Mouse (Mus musculus) lung, adult 2 months (tissue): Measurements from ENCODE around the gene Hist1h3g. TPM values are rescaled to one million over a fixed set of nuclear protein-coding genes. Genes with fewer than 3 reads are reported as not detected.
A peak's percentile ranks its signal among the peaks of the same experiment; 100 is the strongest.

ENCODE experiments used
- DNase-seq: peaks from one replicate; pipeline ENCODE4 v3.0.0; 2022
- H3K4me1 ChIP-seq: fragments of 200-500 bp; 2 replicates; pipeline ENCODE4 v1.6.1; 2011; ENCODE audit warnings: low read length; ENCODE audit not compliant: control insufficient read depth, insufficient read depth
- H3K4me3 ChIP-seq: fragments of 200-500 bp; replicated peaks from 2 replicates; pipeline ENCODE3; 2011; ENCODE audit warnings: low read depth, mild to moderate bottlenecking, control low read depth, low read length; ENCODE audit errors: extremely low read depth
- CTCF ChIP-seq: fragments of 200-500 bp; IDR thresholded peaks from 2 replicates; pipeline ENCODE4 v1.5.1; 2011; ENCODE audit warnings: mild to moderate bottlenecking, low read length, control low read depth; ENCODE audit not compliant: insufficient read depth
- POLR2A ChIP-seq: fragments of 200-500 bp; IDR thresholded peaks from 2 replicates; pipeline ENCODE4 v1.6.1; 2011; ENCODE audit warnings: low read depth, mild to moderate bottlenecking, control low read depth, low read length, borderline replicate concordance; ENCODE audit errors: extremely low read depth
- WGBS: fragments of 180-500 bp; shearing (Covaris S2); methylation state at CpG from one replicate; pipeline ENCODE4 v1.1.7; 2018; 5-methylcytosine and 5-hydroxymethylcytosine counted together
- polyA plus RNA-seq: library from polyadenylated mRNA; depleted of rRNA; stranded (reverse); fragments of >200 nt; gene quantifications from 2 replicates; pipeline ENCODE4 v1.2.3, GENCODE M21; 2012

The Hist1h3g gene
- polyA plus RNA-seq, 1 experiment = 2.1 TPM

DNA sequence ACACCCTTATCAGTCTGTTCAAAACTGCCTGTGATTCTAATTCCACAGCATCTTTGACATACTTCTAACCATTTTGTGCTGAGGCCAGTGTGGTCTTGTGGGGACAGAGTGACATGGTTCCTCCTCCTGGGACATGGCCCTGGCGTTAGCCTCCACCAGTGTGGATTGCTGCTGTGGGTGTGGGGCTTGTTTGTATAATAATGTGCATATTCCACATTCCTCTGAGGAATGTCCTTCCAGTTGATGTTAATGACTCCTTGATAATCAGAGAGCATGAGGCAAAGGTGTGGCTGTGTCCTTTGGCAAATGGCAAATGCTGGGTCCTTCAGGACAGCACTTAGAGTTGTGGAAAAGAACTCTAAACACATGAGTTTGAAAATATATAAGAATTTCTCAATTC is 21.7 kb upstream of the Hist1h3g start:
- TF ChIP-seq POLR2A (no peak), CTCF (no peak)
- 79% methylated on average over 1 of the region's 1 CpGs for WGBS
- H3K4me3 ChIP-seq = no peak overlapping the region
- no peak for DNase-seq
- no peaks in the 10 kb centered on the region for H3K4me1 ChIP-seq

GRCm38 (mm10) chr13:23515281-23515680 is 19.9 kb upstream of the Hist1h3g start:
- 82% methylated on average over 5 of the region's 5 CpGs for WGBS
- no peaks in the 10 kb centered on the region; the same call in 1 of the 2 replicates for H3K4me1 ChIP-seq
- no peak for DNase-seq
- no peak overlapping the region for H3K4me3 ChIP-seq
- TF ChIP-seq POLR2A (no peak), CTCF (no peak)

GRCm38 (mm10) chr13:23515826-23516620 is 19.2 kb upstream of the Hist1h3g start:
- no peak overlapping the region for H3K4me3 ChIP-seq
- H3K4me1 ChIP-seq = no peaks in the 10 kb centered on the region; the same call in 1 of the 2 replicates
- WGBS = 57% methylated on average over 15 of the region's 15 CpGs
- DNase-seq = no peak
- no peak for TF ChIP-seq CTCF
- TF ChIP-seq POLR2A = no peak

DNA sequence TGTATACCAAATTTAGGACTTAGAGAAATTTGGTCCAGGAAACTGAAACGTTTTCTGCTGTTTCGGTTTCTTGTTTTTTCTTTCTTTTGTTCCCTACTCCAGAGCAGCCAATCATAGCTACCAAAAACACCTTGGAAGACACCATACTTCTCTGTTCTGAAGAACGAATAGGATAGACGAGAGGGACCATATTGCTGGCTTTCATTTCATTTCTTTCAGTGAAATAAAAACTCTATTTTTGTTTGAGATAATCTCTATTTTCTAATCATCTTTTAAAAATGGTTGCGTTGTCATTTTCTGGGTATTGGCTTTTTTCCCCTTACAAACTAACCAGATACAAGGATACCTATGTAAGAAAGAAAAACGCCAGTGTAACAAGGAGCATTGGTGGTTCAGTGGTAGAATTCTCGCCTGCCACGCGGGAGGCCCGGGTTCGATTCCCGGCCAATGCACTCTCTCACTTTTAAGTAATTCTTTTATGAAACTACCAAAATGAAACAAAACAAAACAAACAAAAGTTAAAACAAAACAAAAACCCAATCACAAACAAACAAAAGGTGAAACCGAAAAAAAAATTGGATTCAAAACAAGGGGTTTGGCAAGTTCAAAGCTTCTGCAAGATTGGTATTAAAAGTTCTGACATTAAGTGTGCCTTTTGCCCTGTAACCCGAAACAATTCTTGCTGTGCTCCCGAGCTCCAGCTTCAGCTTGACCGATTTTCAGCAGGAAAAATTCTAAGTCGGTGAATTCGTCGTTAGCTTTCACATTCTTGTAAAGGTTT is 18.2 kb upstream of the Hist1h3g start:
- under 1% methylated on average over 19 of the region's 19 CpGs for WGBS
- Histone ChIP-seq H3K4me3 (peak overlapping the region; percentile 84), H3K4me1 (no peaks in the 10 kb centered on the region; the same call in 1 of the 2 replicates)
- no peak for TF ChIP-seq CTCF
- TF ChIP-seq POLR2A = no peak
- DNase-seq = peak; percentile 71

GRCm38 (mm10) chr13:23517603-23518294 is 17.5 kb upstream of the Hist1h3g start:
- peak; percentile 81 for DNase-seq
- Histone ChIP-seq H3K4me3 (peak overlapping the region; percentile 84), H3K4me1 (no peaks in the 10 kb centered on the region; the same call in 1 of the 2 replicates)
- under 1% methylated on average over 27 of the region's 27 CpGs for WGBS
- TF ChIP-seq CTCF (no peak), POLR2A (no peak)

GRCm38 (mm10) chr13:23518295-23518603 is 17.0 kb upstream of the Hist1h3g start:
- Histone ChIP-seq H3K4me3 (peak overlapping the region; percentile 84), H3K4me1 (no peaks in the 10 kb centered on the region; the same call in 1 of the 2 replicates)
- no peak for DNase-seq
- TF ChIP-seq CTCF (no peak), POLR2A (no peak)
- 1% methylated on average over 6 of the region's 6 CpGs for WGBS

- 0% methylated on average over 6 of the region's 6 CpGs for WGBS
- Histone ChIP-seq H3K4me3 (peak overlapping the region; percentile 54), H3K4me1 (no peaks in the 10 kb centered on the region; the same call in 1 of the 2 replicates)
- peak; percentile 71 for DNase-seq
- TF ChIP-seq POLR2A = no peak
- TF ChIP-seq CTCF = no peak
Measured at GRCm38 (mm10) chr13:23518885-23519284, 16.3 kb upstream of the Hist1h3g start.

- TF ChIP-seq CTCF (no peak), POLR2A (no peak)
- WGBS = under 1% methylated on average over 10 of the region's 10 CpGs
- Histone ChIP-seq H3K4me3 (peak overlapping the region; percentile 54), H3K4me1 (no peaks in the 10 kb centered on the region; the same call in 1 of the 2 replicates)
- DNase-seq = peak; percentile 72
Measured at GRCm38 (mm10) chr13:23519416-23519815, 15.8 kb upstream of the Hist1h3g start.

DNA sequence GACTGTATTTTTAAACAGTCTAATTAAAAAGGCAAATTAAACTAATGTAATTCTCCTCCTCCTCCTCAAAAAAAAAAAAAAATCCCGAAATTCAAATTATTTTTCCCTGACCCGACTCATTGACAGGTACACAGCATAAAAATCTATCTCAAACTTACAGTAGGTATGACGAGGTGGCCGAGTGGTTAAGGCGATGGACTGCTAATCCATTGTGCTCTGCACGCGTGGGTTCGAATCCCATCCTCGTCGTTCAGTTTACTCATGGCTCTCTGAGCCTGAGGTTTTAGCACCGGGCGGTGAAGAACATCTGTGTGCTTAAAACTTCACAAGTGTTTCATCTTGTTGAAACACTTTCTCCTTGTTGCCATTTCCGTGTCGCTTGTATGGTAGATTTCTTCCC is 13.5 kb upstream of the Hist1h3g start:
- no peak overlapping the region for H3K4me3 ChIP-seq
- peaks cover 3% of the 10 kb centered on the region; the same call in 1 of the 2 replicates for H3K4me1 ChIP-seq
- DNase-seq = peak; percentile 61
- WGBS = 3% methylated on average over 14 of the region's 14 CpGs
- TF ChIP-seq POLR2A (no peak), CTCF (no peak)

DNA sequence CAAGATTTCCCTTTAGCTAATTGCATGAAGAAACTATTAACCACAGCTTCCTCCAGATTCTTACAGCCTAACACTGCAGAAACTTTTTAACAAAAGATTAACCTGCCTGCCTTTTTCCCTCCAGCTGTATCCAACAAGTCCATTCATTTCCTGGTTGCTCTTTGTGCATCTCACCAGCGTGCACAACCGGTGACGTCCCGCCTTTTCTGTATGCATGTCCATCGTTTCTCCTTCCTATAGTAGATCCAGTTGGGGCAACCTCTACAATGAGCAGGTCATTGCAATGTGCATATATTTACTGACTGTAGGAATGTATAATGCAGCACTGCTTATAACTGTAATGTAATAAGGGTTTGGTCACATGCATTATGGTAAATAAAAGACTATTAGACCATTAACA is 11.2 kb upstream of the Hist1h3g start:
- Histone ChIP-seq H3K4me1 (peaks cover 3% of the 10 kb centered on the region; the same call in 1 of the 2 replicates), H3K4me3 (no peak overlapping the region)
- TF ChIP-seq CTCF (no peak), POLR2A (no peak)
- no peak for DNase-seq
- 32% methylated on average over 5 of the region's 5 CpGs for WGBS
